Mouse (Mus musculus): ENCODE measurements around the gene Arx. TPM values are rescaled to one million over a fixed set of nuclear protein-coding genes. Genes with fewer than 3 reads are reported as not detected.

Arx gene
- total RNA-seq (2021) (not detected), polyA plus RNA-seq (2012; rRNA removed) (not detected in 2 replicates)
- long read RNA-seq: 0 reads

DNA sequence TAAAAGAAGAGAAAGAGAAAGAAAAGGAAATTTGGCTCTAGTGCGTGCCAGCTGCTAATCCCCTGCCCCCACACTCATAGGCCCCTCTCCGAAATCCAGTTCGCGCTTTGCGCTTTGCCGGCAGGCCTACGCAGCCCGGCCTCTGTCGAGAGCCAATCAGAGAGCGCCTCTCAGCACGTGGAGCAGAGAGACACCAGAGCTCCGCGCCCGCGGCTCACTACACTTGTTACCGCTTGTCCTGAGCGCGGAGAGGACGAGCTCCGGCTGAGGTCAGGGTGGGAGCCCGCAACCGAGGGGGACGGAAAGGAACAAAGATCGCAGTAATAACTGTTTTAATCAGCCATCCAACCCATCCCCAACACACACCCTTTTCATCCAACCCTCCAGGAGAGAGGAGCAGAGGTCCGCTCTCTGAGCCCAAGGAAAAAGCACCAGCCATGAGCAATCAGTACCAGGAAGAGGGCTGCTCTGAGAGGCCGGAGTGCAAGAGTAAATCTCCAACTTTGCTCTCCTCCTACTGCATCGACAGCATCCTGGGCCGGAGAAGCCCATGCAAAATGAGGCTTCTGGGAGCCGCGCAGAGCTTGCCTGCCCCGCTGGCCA is at the start of gene Arx:
Gene Arx (plus strand): TSS at position 155 of the 603 bp plus-strand sequence.
- WGBS: 23% methylated on average over 31 of the region's 31 CpGs
- Histone ChIP-seq H3K4me3 (no peak within 1 kb of the TSS), H3K9ac (ENCODE audit: low read depth, low read length) (no peak within 1 kb of the TSS), H3K27ac (no peak within 1 kb of the TSS), H3K27me3 (ENCODE audit: control insufficient read depth, insufficient read depth, low read length) (peaks cover 23% of the 10 kb centered on the region), H3K4me1 (ENCODE audit: control insufficient read depth, insufficient read depth, low read length) (no peaks in the 10 kb centered on the region), H3K36me3 (ENCODE audit: control insufficient read depth, insufficient read depth, low read length) (no peaks in the 10 kb centered on the region), H3K79me2 (replicated peaks; ENCODE audit: control insufficient read depth, insufficient read depth, low read length) (no peaks in the 10 kb centered on the region)
- no peak for TF ChIP-seq EP300 (IDR thresholded peaks at IDR 0.05; ENCODE audit: insufficient read depth, low read depth, low read length)
- no peak for TF ChIP-seq CTCF (IDR thresholded peaks at IDR 0.05)
- TF ChIP-seq POLR2A (IDR thresholded peaks at IDR 0.05; ENCODE audit: insufficient read depth, low read depth, low read length): no peak
- intact Hi-C loops (cut with DNase I): no loop called here
- DNase-seq: peak; percentile 28 to 46

DNA sequence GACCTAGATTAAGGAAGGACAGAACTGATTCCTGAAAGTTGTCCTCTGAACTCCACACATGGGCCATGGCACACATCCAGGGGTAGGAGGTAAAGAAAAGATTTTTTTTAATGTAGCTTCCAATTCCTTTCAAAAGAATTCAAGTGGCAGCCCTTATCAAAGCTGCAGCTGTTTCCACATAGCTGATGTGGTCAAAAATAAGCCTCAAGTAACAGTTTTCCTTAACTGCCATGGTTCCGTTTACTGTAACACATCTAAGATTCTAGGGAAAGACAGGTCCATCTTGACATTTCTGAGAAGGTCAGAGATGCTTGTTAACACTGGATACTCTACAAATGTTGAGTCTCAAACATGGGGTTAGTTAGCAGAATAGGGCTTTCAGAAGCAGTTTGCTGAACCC is 34.9 kb upstream of the Arx start:
- intact Hi-C loops (cut with DNase I): no loop called here
- Histone ChIP-seq H3K4me1 (ENCODE audit: control insufficient read depth, insufficient read depth, low read length) (no peaks in the 10 kb centered on the region), H3K4me3 (no peak overlapping the region), H3K27me3 (ENCODE audit: control insufficient read depth, insufficient read depth, low read length) (no peaks in the 10 kb centered on the region), H3K79me2 (replicated peaks; ENCODE audit: control insufficient read depth, insufficient read depth, low read length) (no peaks in the 10 kb centered on the region), H3K36me3 (ENCODE audit: control insufficient read depth, insufficient read depth, low read length) (no peaks in the 10 kb centered on the region), H3K9ac (ENCODE audit: low read depth, low read length) (no peak overlapping the region), H3K27ac (no peak overlapping the region)
- no peak for TF ChIP-seq CTCF (IDR thresholded peaks at IDR 0.05)
- TF ChIP-seq POLR2A (IDR thresholded peaks at IDR 0.05; ENCODE audit: insufficient read depth, low read depth, low read length): no peak
- TF ChIP-seq EP300 (IDR thresholded peaks at IDR 0.05; ENCODE audit: insufficient read depth, low read depth, low read length): no peak
- 46% methylated on average over 1 of the region's 1 CpGs for WGBS
- no peak for DNase-seq

DNA sequence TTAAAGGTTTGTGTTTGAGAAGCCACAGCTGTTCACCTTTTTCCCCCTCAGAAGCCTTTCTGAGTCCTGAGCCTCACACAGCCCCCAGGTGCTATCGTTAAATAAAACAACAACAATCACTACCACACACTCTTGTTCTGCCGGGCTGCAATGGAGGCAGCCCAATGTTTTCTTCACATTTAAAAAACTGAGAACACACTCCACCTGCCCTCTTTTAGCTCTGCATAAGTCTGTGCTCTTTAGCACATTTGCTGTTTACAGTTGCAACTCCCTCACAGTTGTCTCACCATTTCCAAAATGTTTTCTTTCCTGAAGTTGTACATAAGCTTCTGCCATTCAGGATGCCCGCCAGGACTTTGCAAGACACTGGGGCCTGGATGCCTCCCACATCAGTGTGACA is 10.6 kb upstream of the Arx start:
- no peaks in the 10 kb centered on the region for H3K79me2 ChIP-seq (replicated peaks; ENCODE audit: control insufficient read depth, insufficient read depth, low read length)
- no peaks in the 10 kb centered on the region for H3K36me3 ChIP-seq (ENCODE audit: control insufficient read depth, insufficient read depth, low read length)
- TF ChIP-seq POLR2A (IDR thresholded peaks at IDR 0.05; ENCODE audit: insufficient read depth, low read depth, low read length) (no peak), EP300 (IDR thresholded peaks at IDR 0.05; ENCODE audit: insufficient read depth, low read depth, low read length) (no peak), CTCF (IDR thresholded peaks at IDR 0.05) (no peak)
- no peaks in the 10 kb centered on the region for H3K4me1 ChIP-seq (ENCODE audit: control insufficient read depth, insufficient read depth, low read length)
- intact Hi-C loops (cut with DNase I): no loop called here
- WGBS: 49% methylated on average over 3 of the region's 3 CpGs
- no peak overlapping the region for H3K27ac ChIP-seq
- H3K4me3 ChIP-seq: no peak overlapping the region
- DNase-seq: no peak
- H3K27me3 ChIP-seq (ENCODE audit: control insufficient read depth, insufficient read depth, low read length): 0 out of 2 replicates have a peak, but pooled peaks cover 3% of the 10 kb centered on the region
- no peak overlapping the region for H3K9ac ChIP-seq (ENCODE audit: low read depth, low read length)

GRCm38 (mm10) chrX:93279940-93280339 is 6.3 kb upstream of the Arx start:
- no peak overlapping the region for H3K9ac ChIP-seq (ENCODE audit: low read depth, low read length)
- 54% methylated on average over 7 of the region's 11 CpGs for WGBS
- no peaks in the 10 kb centered on the region for H3K36me3 ChIP-seq (ENCODE audit: control insufficient read depth, insufficient read depth, low read length)
- intact Hi-C loops (cut with DNase I): no loop called here
- no peaks in the 10 kb centered on the region for H3K4me1 ChIP-seq (ENCODE audit: control insufficient read depth, insufficient read depth, low read length)
- no peaks in the 10 kb centered on the region for H3K79me2 ChIP-seq (replicated peaks; ENCODE audit: control insufficient read depth, insufficient read depth, low read length)
- no peak overlapping the region for H3K27ac ChIP-seq
- peaks cover 6% of the 10 kb centered on the region for H3K27me3 ChIP-seq (ENCODE audit: control insufficient read depth, insufficient read depth, low read length)
- no peak for DNase-seq
- no peak overlapping the region for H3K4me3 ChIP-seq
- TF ChIP-seq POLR2A (IDR thresholded peaks at IDR 0.05; ENCODE audit: insufficient read depth, low read depth, low read length) (no peak), CTCF (IDR thresholded peaks at IDR 0.05) (no peak), EP300 (IDR thresholded peaks at IDR 0.05; ENCODE audit: insufficient read depth, low read depth, low read length) (no peak)

DNA sequence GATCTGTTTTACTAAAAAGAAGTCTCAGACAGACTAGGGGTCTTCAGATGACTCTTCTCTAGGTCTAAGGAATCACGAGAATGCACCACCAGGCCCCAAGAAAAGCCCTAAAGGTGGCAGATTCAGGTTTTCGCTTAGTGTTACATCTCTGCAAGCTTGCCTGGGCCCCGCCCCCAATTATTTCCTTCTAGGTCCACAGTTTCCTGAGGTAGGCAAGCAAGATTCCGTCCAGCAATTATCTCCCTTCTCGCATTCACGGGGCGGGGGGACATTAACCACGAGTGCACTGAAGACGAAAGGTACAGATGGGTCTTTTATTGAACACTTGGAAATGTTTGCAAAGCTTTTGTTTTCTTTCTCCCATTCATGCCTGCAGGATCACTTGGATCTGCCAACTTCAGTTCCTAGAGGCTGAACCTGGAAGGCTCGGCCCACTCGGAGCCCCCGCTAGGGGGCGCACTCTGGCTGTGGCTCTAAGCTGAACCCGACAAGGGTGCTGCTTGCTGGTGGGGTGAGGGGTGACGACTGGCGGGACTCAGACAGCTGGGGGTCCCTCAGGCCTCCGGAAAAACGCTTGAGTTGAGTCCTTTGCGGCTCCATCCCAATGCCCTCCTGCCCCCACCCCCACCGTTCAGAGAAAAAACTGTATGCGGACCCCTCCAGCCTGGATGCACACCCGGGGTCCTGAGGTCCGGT is 5.1 kb upstream of the Arx start:
- 19% methylated on average over 23 of the region's 23 CpGs for WGBS
- no peak overlapping the region for H3K4me3 ChIP-seq
- no peak overlapping the region for H3K27ac ChIP-seq
- intact Hi-C loops (cut with DNase I): no loop called here
- TF ChIP-seq POLR2A (IDR thresholded peaks at IDR 0.05; ENCODE audit: insufficient read depth, low read depth, low read length) (no peak), CTCF (IDR thresholded peaks at IDR 0.05) (peak; percentile 66), EP300 (IDR thresholded peaks at IDR 0.05; ENCODE audit: insufficient read depth, low read depth, low read length) (no peak)
- no peaks in the 10 kb centered on the region for H3K79me2 ChIP-seq (replicated peaks; ENCODE audit: control insufficient read depth, insufficient read depth, low read length)
- H3K4me1 ChIP-seq (ENCODE audit: control insufficient read depth, insufficient read depth, low read length): no peaks in the 10 kb centered on the region
- H3K9ac ChIP-seq (ENCODE audit: low read depth, low read length): no peak overlapping the region
- peaks cover 8% of the 10 kb centered on the region for H3K27me3 ChIP-seq (ENCODE audit: control insufficient read depth, insufficient read depth, low read length)
- no peaks in the 10 kb centered on the region for H3K36me3 ChIP-seq (ENCODE audit: control insufficient read depth, insufficient read depth, low read length)
- DNase-seq: peak in 1 of 2 experiments; percentile 35

- H3K4me3 ChIP-seq: no peak overlapping the region
- no peak overlapping the region for H3K27ac ChIP-seq
- TF ChIP-seq CTCF (IDR thresholded peaks at IDR 0.05) (no peak), POLR2A (IDR thresholded peaks at IDR 0.05; ENCODE audit: insufficient read depth, low read depth, low read length) (no peak), EP300 (IDR thresholded peaks at IDR 0.05; ENCODE audit: insufficient read depth, low read depth, low read length) (no peak)
- peaks cover 12% of the 10 kb centered on the region for H3K27me3 ChIP-seq (ENCODE audit: control insufficient read depth, insufficient read depth, low read length)
- no peak for DNase-seq
- no peaks in the 10 kb centered on the region for H3K36me3 ChIP-seq (ENCODE audit: control insufficient read depth, insufficient read depth, low read length)
- intact Hi-C loops (cut with DNase I): no loop called here
- WGBS: 17% methylated on average over 5 of the region's 5 CpGs
- no peak overlapping the region for H3K9ac ChIP-seq (ENCODE audit: low read depth, low read length)
- no peaks in the 10 kb centered on the region for H3K79me2 ChIP-seq (replicated peaks; ENCODE audit: control insufficient read depth, insufficient read depth, low read length)
- no peaks in the 10 kb centered on the region for H3K4me1 ChIP-seq (ENCODE audit: control insufficient read depth, insufficient read depth, low read length)
Measured at GRCm38 (mm10) chrX:93281756-93282155, 4.5 kb upstream of the Arx start.
